Mouse (Mus musculus) right cerebral cortex, adult 18-20 months (tissue): ENCODE measurements around the gene Syce3.
"Not testable (repeated sequence)": the region's sequence is repeated elsewhere in the genome, so short reads cannot be mapped to it uniquely, and the experiment has no call there.

Experiments used
- DNase-seq: peaks from one replicate; pipeline ENCODE4 v3.0.0; 2022; ENCODE audit warnings: mixed read lengths

Syce3 gene

DNA sequence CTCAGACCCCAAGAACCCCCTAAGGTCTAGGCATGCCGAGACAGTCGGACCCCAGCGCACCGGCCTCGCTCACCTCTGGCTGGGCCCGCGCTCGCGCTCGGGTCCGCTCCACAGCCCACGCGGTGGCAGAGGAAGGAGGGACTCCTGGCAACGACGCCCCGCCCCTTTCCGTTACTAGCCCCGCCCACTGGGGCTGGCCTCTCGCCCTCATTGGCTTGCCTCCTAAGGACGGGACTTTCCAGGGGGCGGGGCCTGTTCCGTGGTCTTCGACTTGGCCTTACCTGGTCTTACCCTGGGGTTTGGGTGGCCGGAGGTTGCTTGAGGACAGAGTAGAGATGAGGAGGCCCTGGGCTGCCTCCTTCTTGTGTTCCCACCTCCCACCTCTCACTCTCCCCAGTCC lies at the start of gene Syce3:
TSS of gene Syce3 (minus strand) at position 386 of the 400 bp plus-strand sequence.
- DNase-seq = no peak

DNA sequence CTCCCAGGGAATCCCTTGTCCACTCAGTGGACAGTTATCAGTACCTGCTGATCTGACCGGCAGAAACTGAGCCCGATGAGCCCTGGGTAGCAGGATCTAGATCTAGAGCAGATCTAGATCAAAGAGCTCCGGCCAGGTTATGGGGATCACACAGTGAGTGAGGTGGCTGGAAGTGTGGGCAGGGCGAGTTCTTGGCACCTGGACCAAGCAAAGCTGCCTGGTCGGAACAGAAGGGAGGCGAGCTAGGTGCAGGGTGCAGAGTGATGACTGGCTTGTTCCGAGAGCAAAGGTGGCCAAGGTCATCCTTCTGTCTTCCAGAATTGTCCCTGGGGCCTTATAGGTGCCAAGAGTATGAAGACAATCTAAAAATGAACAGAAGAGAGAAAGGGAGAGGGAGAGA lies 49.5 kb upstream of the Syce3 start:
- DNase-seq = no peak

DNA sequence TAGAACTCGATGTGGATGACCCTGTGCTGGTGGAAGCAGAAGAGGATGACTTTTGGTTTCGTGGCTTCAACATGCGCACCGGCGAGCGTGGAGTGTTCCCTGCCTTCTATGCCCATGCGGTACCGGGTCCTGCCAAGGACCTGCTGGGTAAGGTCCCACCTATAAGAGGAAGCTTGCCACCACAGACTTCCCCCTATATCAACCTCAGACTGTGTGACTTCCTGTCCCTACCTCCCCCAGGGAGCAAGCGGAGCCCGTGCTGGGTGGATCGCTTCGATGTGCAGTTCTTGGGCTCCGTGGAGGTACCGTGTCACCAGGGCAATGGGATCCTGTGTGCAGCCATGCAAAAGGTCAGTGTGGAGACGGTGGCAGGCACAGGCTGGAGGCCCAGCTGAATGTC lies 48.6 kb upstream of the Syce3 start:
- no peak for DNase-seq

DNA sequence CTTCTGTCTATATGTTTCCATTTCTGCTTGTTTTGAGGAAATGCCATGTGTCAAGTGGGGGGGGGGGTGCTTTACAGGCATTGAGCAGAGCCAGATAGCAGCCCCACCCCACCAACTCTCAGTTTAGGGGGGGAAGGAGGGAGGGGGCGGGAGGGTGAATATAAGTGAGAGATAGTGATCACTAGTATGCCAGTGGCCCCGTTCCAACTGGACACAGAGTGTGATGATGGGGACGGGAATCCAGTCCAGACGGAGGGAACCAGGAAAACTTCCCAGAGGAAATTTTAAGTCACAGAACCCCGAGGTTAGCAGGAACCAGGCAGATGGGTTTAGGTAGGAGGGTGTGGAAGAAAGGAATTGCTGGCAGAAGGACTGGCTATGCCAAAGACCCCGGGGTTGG lies 45.3 kb upstream of the Syce3 start:
- no peak for DNase-seq

GRCm38 (mm10) chr15:89454857-89455256 lies 44.6 kb upstream of the Syce3 start:
- no peak for DNase-seq

DNA sequence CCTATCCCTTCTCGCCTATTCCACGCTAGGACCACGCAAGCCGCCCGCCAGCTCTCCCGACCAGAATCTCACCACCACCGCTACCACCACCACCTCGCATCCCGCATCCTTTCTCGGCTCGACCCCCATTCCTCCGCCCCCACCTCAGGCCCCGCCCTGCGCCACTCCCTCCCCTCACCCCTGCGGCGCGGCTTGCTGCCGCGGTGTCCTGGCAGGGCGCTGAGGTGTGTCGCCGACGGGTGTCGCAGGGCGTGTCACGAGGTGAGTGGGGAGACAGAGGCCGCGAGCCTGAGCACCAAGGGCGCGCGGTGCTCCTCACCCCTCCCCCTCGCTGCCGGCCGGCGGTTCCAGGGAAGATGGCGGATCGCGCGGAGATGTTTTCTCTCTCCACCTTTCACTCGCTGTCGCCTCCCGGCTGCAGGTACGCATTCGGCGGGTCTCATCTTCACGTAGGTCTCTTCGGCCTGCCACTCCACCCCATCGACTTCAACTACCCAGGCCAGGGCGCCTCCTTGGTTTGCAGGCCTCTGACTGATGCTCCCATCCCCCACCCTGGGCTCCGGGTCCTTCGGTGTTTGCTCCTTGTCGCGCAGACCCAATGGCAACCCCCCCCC lies 43.7 kb upstream of the Syce3 start, which contains the start of gene Mapk8ip2:
TSS of gene Mapk8ip2 (plus strand) at position 49 of the 614 bp plus-strand sequence.
- peak; percentile 70 for DNase-seq

DNA sequence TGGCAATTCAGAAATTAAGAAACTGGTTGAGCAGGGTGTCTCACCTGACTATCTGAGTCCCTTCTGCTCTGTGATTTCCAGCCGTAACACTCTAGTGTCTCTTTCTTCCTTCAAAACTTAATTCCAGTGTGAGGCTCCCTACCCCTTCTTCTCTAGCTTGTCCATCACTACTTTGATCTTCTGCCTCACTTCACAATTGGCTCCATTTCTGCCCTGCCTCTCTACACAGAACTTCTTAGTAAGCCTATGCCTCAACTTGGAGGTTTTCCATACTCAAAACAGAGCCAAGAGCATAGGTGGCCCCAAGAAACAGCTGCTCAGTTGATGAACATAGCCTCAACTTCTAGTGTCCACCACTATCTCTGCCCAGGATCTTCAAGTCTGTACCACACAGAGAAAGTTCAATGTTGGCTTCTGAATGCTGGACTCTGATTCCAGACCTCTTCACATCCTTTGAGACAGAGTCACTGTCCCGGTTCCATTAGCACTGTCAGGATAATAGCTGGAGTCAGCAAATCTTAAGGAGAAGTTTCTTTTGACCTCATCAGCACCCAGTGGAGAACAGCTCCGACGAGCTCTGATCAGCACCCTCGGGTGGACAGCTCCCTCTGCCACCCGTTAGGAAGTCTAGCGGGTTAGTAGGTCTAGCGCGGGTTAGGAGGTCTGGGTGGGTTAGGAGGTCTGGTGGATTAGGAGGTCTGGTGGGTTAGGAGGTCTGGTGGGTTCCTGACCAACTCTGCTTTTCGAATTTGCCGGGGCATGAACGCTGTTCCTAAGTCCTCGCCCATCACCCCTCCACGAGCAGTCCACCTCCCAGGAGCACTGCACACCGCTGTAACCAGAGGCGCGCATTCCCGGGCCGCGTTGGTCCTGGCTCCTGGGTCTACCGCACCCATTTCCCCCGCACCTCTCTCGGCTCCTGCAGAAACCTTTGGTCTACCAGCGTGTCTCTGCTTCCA lies 42.9 kb upstream of the Syce3 start:
- no peak for DNase-seq

GRCm38 (mm10) chr15:89442486-89443070 lies 32.3 kb upstream of the Syce3 start:
- DNase-seq = no peak

DNA sequence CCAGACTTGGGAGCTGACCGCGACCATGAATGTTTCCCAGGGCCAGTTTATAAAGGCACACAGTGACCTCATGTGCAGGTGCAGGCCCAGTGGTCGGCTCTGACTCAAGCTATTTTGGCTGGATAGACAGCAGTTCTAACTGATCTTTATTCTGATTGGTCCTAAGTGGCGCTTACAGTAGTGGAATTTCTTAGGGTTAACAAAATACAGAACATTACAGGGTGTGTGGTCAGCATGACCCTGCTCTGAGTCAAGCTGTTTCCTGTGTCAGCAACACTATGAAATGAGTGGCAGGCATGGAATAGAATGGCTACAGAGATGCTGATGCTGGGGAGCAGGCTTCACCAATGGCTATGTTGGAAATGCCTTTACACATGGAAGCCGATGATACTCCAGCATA lies 25.6 kb upstream of the Syce3 start:
- DNase-seq = no peak

- no peak for DNase-seq
These were observed 23.8 kb upstream of the Syce3 start for GRCm38 (mm10) chr15:89434136-89434535.

DNA sequence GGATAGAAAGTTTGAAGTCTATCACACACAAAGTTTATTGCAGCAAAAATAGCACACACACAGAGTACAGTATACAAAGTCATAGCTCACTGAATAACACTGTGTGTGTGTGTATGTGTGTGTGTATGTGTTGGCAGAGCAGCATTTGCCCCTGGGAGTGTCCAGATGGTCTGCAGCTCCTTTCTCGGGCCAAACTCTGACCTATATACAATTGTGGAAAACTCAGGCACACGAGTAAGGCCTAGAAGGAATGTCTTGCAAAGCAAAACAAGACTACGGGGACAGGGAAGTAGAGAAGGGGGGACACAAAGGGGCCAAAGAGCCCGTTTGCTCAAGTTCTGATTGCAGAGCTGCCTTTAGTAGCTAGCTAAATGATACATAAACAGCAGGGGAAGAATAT lies 22.6 kb upstream of the Syce3 start:
- no peak for DNase-seq

DNA sequence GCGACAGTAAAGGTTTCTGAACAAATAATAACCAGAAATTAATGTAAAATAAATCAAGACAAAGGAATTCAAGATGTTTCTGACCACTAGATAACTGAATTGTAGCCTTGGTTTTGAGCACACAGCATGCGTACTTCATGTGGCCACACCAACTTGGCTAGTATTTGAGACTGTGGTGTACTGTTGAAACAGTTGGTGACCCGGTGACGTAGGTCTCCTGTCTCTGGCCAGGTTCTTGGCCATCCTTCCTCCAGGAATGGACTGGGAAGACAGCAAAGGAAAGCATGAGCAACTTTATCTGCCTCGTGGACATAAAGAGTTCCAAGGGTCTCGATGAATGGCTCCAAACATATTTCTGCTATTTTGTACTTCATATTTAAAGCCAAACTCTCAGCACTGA lies 21.5 kb upstream of the Syce3 start:
- DNase-seq = no peak

- DNase-seq = no peak
These were observed 21.0 kb upstream of the Syce3 start for GRCm38 (mm10) chr15:89431271-89431670.

- not testable (repeated sequence) for DNase-seq
These were observed 20.5 kb upstream of the Syce3 start for GRCm38 (mm10) chr15:89430771-89431170.

GRCm38 (mm10) chr15:89430341-89430740 lies 20.0 kb upstream of the Syce3 start:
- DNase-seq = no peak

- DNase-seq = peak; percentile 96
These were observed 19.3 kb upstream of the Syce3 start, which contains the start of the genes C730034F03Rik, Gm44502 and Chkb for GRCm38 (mm10) chr15:89429352-89430221. C730034F03Rik (plus strand) TSS chr15:89429589. Gm44502 (minus strand) TSS chr15:89429696. Chkb (minus strand) TSS chr15:89429908.

- no peak for DNase-seq
These were observed 18.6 kb upstream of the Syce3 start for GRCm38 (mm10) chr15:89428821-89429351.

DNA sequence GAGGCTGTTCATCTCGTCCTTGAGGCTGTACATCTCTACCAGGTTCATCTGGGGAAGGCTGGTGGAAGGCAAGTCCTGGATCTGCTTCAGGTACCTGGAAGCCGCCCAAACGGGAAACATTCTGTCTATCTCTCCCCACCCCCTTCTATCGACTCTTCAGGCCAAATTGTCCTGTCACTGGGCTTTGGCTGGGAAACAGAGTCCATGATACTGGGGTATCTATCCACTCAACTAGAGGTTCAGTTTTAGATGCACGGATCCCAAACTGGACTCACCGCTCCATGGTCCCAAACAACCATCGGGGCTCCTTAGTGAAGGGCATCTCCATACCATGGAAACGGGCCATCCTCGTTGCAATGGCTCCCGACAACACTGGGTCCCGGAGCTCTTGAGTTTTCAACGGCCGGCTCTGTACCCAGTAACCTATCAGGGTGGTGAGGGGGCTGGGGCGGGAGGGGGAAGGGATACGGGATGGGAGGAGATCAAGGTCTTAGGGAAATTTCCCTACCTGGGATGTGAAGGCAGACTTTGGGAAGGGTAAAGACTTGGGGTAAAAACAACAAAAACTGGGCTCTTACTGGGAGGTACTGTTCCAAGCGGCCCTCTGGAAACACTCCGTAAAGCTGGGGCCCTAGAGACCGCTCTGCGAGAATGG lies 18.0 kb upstream of the Syce3 start:
- DNase-seq = no peak

GRCm38 (mm10) chr15:89426716-89427115 lies 16.4 kb upstream of the Syce3 start:
- DNase-seq = no peak

- DNase-seq = no peak
These were observed 15.4 kb upstream of the Syce3 start, which contains the start of gene Cpt1b for GRCm38 (mm10) chr15:89425711-89426121. Cpt1b (minus strand) TSS chr15:89425863.

GRCm38 (mm10) chr15:89424621-89425020 lies 14.3 kb upstream of the Syce3 start:
- no peak for DNase-seq

DNA sequence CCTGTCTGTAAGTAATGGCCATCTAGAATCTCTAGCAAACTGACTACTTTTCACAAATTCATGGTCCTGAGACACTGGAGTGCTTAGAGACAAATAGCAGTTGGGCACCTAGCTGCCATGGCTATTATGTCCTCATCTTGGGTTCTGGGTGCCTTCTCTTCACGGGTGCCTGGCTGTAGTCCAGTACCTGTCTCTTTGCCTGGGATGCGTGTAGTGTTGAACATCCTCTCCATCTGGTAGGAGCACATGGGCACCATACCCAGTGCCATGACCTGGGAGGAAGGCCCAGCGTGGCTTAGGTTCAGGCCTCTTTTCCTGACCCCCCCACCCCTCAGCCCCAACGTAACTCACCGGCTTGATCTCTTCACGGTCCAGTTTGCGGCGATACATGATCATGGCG lies 11.6 kb upstream of the Syce3 start:
- DNase-seq = no peak
